Mouse (Mus musculus) ovary, postnatal 36 days (tissue): ENCODE measurements around the gene 4932438H23Rik.

Source experiments
- DNase-seq: peaks from one replicate; pipeline ENCODE4 v3.0.0; 2022; ENCODE audit warnings: low spot score, mixed read lengths

4932438H23Rik gene

DNA sequence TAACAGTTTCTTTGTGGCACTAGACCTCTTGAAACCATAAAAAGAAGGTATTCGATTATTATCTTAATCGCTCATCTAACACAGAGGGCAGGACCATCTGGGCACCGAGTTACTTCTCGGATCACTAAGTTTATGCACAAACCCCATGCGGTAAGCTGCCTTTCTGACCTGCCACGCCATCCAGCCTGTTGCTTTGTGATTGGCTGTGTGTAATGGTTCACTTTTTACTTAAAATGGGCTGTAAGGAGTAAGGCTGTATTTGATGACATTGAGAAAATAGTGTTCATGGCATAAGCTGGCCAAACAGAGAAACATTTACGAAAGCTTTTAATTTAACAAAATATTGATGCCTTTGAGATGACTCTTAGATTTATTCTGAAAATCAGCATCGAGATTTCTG, at the start of gene 4932438H23Rik:
Gene 4932438H23Rik, minus strand, starts transcription at position 101 of the 400 bp plus-strand sequence.
- DNase-seq = no peak

- no peak for DNase-seq
Measured at GRCm38 (mm10) chr16:91140991-91141630, 46.2 kb upstream of the 4932438H23Rik start.

DNA sequence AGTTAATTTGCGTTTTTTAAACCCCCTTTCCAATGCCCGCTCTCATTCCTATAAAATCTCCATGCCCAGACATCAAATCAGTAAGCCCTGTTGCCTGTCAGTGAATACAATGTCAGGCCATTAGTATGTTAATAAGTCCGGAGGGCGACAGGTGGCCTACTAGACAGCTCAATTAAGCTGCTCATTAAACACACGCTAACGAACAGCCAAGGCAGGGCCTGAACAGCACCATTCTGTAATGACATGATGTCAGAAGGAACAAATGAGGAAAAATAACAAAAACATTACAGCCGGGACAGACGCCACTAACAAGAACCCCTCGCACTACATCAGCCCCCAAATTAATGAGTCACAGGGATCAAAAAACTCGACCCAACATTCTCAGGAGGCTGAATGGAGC, 45.5 kb upstream of the 4932438H23Rik start:
- no peak for DNase-seq

GRCm38 (mm10) chr16:91140056-91140455, 45.1 kb upstream of the 4932438H23Rik start:
- no peak for DNase-seq

DNA sequence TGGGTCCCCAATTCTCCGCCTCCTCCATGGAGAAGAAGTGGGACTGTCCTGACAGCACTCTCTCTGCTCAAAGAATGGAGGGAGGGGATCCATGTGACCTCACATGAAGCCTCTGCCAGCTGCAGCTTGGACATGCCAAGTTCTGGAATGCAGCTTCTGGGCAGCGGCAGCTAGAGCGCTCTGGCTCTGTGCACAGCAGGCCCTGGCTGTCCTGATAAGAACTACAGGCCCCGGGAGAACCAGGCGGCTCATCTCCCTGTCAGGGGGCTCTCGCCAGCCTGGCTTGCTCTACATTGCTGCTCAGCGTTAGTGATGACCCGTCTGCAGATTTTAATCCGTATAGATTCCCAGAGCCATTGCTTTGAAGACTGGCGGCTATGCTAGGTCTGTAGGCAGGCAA, 44.6 kb upstream of the 4932438H23Rik start:
- no peak for DNase-seq

GRCm38 (mm10) chr16:91138736-91139135, 43.8 kb upstream of the 4932438H23Rik start:
- no peak for DNase-seq

DNA sequence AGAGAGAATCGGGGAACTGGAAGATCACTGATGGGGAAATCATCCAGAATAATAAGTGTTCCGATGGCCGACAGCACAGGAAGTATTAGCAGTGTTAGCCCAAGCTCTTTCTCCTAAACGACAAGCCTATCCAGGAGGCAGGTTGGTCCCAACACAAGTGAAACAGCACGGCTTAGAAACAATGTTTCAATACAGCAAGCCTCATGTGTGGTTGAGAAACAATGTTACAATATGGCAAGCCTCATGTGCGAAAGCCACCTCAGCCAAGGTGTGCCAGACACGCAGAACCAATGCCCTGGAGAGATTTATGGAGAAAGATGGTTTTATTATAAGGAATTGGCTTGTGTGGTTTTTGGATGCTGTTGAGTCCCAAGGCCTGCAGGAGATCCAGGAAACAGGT, 43.2 kb upstream of the 4932438H23Rik start:
- DNase-seq = no peak

GRCm38 (mm10) chr16:91136607-91137006, 41.7 kb upstream of the 4932438H23Rik start:
- no peak for DNase-seq

- no peak for DNase-seq
Measured at GRCm38 (mm10) chr16:91129916-91130315, 35.0 kb upstream of the 4932438H23Rik start.

- no peak for DNase-seq
Measured at GRCm38 (mm10) chr16:91128431-91128830, 33.5 kb upstream of the 4932438H23Rik start.

GRCm38 (mm10) chr16:91126734-91127524, 32.0 kb upstream of the 4932438H23Rik start:
- DNase-seq = no peak

- no peak for DNase-seq
Measured at GRCm38 (mm10) chr16:91124256-91124655, 29.3 kb upstream of the 4932438H23Rik start.

DNA sequence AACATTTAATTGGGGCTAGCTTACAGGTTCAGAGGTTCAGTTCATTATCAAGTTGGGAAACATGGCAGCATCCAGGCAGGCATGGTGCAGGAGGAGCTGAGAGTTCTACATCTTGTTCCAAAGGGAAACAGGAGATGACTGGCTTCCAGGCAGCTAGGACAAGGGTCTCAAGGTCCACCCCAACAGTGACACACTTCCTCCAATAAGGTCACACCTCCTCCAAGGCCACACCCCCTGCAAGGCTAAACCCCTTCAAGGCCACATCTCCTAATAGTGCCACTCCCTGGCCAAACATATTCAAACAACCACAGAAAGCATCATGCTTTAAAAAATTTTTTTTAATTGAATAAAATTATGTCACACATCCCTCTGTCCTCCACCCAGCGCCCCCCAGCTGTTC, 28.9 kb upstream of the 4932438H23Rik start:
- DNase-seq = no peak

- no peak for DNase-seq
Measured at GRCm38 (mm10) chr16:91119879-91120278, 25.0 kb upstream of the 4932438H23Rik start.

- no peak for DNase-seq
Measured at GRCm38 (mm10) chr16:91116696-91117095, 21.8 kb upstream of the 4932438H23Rik start.

- no peak for DNase-seq
Measured at GRCm38 (mm10) chr16:91116006-91116405, 21.1 kb upstream of the 4932438H23Rik start.

DNA sequence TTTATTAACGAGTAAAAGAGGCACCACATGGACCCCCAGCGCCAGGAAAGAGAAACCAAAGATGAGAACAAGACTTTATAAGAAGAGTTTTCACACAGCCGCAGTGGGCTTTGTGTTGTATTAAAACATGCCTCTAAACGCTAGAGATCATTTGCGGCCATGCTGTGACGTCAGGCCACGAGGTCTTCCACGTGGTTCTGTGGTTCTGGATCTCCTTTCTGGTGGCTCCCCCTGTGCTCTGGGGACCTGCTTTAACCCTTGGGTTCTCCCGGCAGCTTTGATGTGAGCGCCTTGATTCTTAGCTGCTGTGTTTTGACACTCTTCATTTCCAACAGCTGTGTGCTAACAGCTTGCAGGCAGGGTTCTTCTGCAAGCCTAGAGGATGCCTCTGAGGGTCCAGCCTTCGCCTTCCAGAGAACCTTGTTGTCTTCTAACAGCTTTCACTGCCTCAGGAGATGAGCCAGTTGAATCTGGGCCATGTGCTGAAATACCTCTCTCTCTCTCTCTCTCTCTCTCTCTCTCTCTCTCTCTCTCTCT, 16.1 kb upstream of the 4932438H23Rik start:
- DNase-seq = no peak

DNA sequence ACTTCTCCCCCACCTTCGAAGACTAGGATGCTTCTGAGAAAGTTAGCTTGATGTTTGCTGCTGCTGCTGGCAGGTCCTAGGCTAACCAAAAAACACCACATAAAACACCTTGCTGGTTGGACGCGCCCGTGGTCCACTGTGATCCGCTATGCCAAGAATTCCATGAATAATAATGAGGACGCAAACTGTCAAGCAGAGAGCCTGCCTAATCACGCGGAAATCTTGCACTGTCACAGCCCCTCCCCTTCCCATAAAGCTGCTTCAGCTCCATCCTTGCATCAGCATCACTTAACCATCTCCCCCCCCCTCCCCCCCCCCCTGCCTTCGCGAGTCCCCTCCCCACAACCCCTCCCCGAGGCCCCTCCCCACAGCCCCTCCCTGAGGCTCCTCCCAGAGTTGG, 12.7 kb upstream of the 4932438H23Rik start:
- DNase-seq = no peak

DNA sequence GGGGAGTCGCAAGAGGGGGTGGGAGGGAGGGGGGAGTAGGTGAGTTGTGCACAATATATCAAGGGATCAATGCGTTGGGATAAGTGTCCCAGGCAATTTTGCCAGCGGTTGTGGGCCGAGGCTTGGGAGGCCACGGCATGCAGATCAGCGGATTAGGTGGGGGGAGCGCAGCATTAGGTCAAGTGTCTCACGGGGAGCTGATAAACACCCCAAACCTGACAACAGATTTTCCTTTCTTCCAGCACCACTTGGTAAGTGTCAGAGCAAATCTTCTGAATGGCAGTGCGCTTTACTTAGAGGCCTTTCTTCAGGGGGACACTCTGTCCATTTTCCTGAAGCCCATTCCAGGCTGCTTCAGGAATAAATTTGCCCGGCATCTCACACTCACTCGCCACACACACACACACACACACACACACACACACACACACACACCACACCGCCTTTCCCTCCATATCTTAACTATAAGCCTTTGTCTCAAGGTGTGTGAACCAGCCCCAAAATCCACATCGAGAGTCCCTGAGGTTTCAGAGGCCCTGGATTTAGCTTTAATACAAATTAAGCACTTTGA, 10.6 kb upstream of the 4932438H23Rik start:
- DNase-seq = no peak

DNA sequence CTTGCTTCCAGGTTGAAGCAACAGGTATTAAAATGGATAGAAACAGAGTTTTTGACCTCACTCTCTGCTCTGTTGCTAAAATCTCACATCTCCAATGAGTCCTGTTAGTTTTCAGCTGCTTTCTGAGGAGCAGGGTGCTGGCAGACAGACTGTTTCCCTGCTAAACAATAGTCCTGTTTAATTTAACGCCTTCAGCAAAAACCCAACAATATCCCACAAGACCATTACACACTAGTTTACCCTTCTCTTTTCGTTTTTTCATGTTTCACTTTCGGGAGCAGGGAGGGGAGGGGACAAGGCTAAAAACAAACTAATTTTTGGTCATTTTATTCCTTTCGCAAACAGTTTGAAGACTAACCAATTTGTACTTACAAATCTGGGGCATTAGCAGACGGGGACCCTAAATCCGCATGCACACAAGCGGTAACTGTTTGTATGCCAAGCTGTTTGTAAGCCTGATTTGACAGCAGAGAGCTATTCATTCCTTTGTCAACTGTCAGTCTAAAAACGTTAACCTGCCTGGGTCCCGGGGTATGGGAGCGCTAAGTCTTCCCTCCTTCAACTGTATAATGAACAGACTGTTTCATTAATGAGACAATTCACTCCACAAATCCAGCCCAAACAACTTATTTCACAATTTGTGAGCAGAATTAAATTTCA, 10.0 kb upstream of the 4932438H23Rik start:
- DNase-seq = no peak

- no peak for DNase-seq
Measured at GRCm38 (mm10) chr16:91103386-91103785, 8.5 kb upstream of the 4932438H23Rik start.

GRCm38 (mm10) chr16:91100484-91100883, 5.6 kb upstream of the 4932438H23Rik start:
- no peak for DNase-seq
